Comparison of ENCODE assay signal across 7 mouse cellular contexts in genomic region chr3:146736186-146736585, GRCm38 (mm10). TPM values are rescaled to one million over a fixed set of nuclear protein-coding genes. Genes with fewer than 3 reads are reported as not detected.
DNase-seq lines count a peak whose midpoint lies in the region; ATAC-seq lines count a peak whose summit lies in the region.
"Not testable (repeated sequence)": the region's sequence is repeated elsewhere in the genome, so short reads cannot be mapped to it uniquely, and the experiment has no call there.
"Had no signal": no experiment of that assay in that cellular context is flagged by ENCODE, and none has a peak within 500 bp of the region (broad histone marks: within the 10 kb centered on the region; RNA-seq: fewer than 3 reads in every experiment).

No protein-coding gene starts in this region.

- H3K27ac ChIP-seq in heart, embryonic 10.5 days: peak overlapping the region; percentile 44; the same call in 1 of the 2 replicates
- H3K27ac ChIP-seq in limb, embryonic 13.5 days: peak overlapping the region; percentile 48

- not testable (repeated sequence) for H3K9me3 ChIP-seq in heart, embryonic 10.5 days; limb, embryonic 13.5 days; megakaryocyte, embryonic 14.5 days

- H3K4me1 ChIP-seq in heart, embryonic 10.5 days: peaks cover 31% of the 10 kb centered on the region
- H3K4me1 ChIP-seq in limb, embryonic 13.5 days: peaks cover 13% of the 10 kb centered on the region
- peaks cover 50% of the 10 kb centered on the region for H3K4me1 ChIP-seq in megakaryocyte, embryonic 14.5 days

- not testable (repeated sequence) for DNase-seq in heart, embryonic 10.5 days (ENCODE audit: low spot score)

- H3K4me3 ChIP-seq in heart, embryonic 10.5 days; limb, embryonic 13.5 days: not testable (repeated sequence)
- peak overlapping the region; percentile 42 for H3K4me3 ChIP-seq in megakaryocyte, embryonic 14.5 days (replicated peaks)

- H3K36me3 ChIP-seq in heart, embryonic 10.5 days: peaks cover 50% of the 10 kb centered on the region
- H3K36me3 ChIP-seq in limb, embryonic 13.5 days: peaks cover 55% of the 10 kb centered on the region
- peaks cover 76% of the 10 kb centered on the region for H3K36me3 ChIP-seq in megakaryocyte, embryonic 14.5 days (replicated peaks; ENCODE audit: low read length)

- 88% methylated on average over 6 of the region's 6 CpGs for WGBS in heart, embryonic 10.5 days
- WGBS in limb, embryonic 13.5 days: 86% methylated on average over 6 of the region's 6 CpGs

- not testable (repeated sequence) for H3K9ac ChIP-seq in limb, embryonic 13.5 days

- H3K4me2 ChIP-seq in limb, embryonic 13.5 days (replicated peaks): not testable (repeated sequence)

- ATAC-seq in granulocyte monocyte progenitor cell, adult 5-6 weeks (replicated peaks; ENCODE audit: poor library complexity, severe bottlenecking): peak; percentile 14
- ATAC-seq in limb, embryonic 13.5 days (ENCODE audit: low FRiP score, low read depth): not testable (repeated sequence)

- not testable (repeated sequence) for H3K27me3 ChIP-seq in heart, embryonic 10.5 days (ENCODE audit: insufficient read depth, poor library complexity, severe bottlenecking); limb, embryonic 13.5 days; megakaryocyte, embryonic 14.5 days (replicated peaks)

RNA-seq across cellular contexts. Expression of gene Samd13, which starts 50.8 kb away (rescaled TPM):
- 1.9 TPM in 1 of 2 replicates, not detected in the other for total RNA-seq in granulocyte monocyte progenitor cell, adult 5-6 weeks (2014; fragmentation: Nextera tagmentation)
- 0.36 and 2.2 TPM in 2 replicates for total RNA-seq in granulocyte monocyte progenitor cell, adult 5-6 weeks (2017)
- polyA plus RNA-seq in heart, embryonic 10.5 days (2016; fragmentation: Nextera tagmentation; extraction: Ambion mirVana): 0.84 and 2.0 TPM in 2 replicates
- 1.4 and 1.9 TPM in 2 replicates for polyA plus RNA-seq in limb, embryonic 13.5 days (2015; fragmentation: Nextera tagmentation; extraction: Ambion mirVana)
- polyA plus RNA-seq in megakaryocyte, embryonic 14.5 days (2012; ENCODE audit: insufficient read depth, low replicate concordance): not detected in 2 replicates
- total RNA-seq: CH12.LX had no signal
- polyA plus RNA-seq: cerebellum, adult 2 months; Patski had no signal
